Mouse (Mus musculus): ENCODE data around the gene Slc44a3.
"Not testable (repeated sequence)": the region's sequence is repeated elsewhere in the genome, so short reads cannot be mapped to it uniquely, and the experiment has no call there.

The Slc44a3 gene

DNA sequence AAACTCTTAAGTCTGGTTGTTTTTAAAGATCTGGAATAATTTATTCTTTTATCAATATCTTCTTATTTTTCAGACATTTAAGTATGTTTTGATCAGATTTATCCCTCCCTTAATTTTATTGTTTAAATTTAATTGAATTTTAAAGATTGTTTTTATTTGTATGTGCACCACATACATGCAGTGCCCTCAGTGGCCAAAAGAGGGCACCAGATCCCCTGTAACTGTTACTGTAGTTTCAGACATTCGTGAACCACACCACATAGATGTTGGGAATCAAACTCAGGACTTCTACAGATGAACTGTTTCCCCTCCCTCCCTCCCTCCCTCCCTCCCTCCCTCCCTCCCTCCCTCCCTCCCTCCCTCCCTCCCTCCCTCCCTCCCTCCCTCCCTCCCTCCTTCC is 18.2 kb upstream of the Slc44a3 start:
- no peak for DNase-seq

- DNase-seq, result no peak
Measured at GRCm38 (mm10) chr3:121547851-121548624, 15.8 kb upstream of the Slc44a3 start.

DNA sequence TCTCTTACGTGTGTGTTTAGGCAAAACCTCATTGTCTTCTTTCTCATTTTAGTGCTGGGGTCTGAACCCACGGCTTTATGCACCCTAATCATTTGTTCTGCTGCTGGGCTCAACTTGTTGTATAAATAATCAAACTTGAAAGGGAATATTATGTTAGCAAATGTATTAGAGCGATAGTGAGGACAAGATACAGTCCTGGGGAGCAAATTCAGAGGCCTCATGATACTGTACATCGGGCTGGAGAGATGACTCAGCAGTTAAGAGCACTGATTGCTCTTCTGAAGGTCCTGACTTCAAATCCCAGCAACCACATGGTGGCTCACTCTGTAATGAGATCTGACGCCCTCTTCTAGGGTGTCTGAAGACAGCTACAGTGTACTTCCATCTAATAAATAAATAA is 8.4 kb upstream of the Slc44a3 start:
- no peak for DNase-seq

GRCm38 (mm10) chr3:121539871-121540431 is 7.7 kb upstream of the Slc44a3 start:
- DNase-seq, result no peak

- DNase-seq, result not testable (repeated sequence)
Measured at GRCm38 (mm10) chr3:121538847-121539246, 6.6 kb upstream of the Slc44a3 start.

GRCm38 (mm10) chr3:121537996-121538395 is 5.8 kb upstream of the Slc44a3 start:
- no peak for DNase-seq

GRCm38 (mm10) chr3:121536803-121537202 is 4.6 kb upstream of the Slc44a3 start:
- no peak for DNase-seq

GRCm38 (mm10) chr3:121535813-121536504 is 3.8 kb upstream of the Slc44a3 start:
- peak; percentile 24 for DNase-seq

GRCm38 (mm10) chr3:121531370-121532148 is 645 bp downstream of the Slc44a3 start:
- no peak for DNase-seq

- DNase-seq, result no peak
Measured at GRCm38 (mm10) chr3:121530546-121531258, 1.5 kb downstream of the Slc44a3 start.

DNA sequence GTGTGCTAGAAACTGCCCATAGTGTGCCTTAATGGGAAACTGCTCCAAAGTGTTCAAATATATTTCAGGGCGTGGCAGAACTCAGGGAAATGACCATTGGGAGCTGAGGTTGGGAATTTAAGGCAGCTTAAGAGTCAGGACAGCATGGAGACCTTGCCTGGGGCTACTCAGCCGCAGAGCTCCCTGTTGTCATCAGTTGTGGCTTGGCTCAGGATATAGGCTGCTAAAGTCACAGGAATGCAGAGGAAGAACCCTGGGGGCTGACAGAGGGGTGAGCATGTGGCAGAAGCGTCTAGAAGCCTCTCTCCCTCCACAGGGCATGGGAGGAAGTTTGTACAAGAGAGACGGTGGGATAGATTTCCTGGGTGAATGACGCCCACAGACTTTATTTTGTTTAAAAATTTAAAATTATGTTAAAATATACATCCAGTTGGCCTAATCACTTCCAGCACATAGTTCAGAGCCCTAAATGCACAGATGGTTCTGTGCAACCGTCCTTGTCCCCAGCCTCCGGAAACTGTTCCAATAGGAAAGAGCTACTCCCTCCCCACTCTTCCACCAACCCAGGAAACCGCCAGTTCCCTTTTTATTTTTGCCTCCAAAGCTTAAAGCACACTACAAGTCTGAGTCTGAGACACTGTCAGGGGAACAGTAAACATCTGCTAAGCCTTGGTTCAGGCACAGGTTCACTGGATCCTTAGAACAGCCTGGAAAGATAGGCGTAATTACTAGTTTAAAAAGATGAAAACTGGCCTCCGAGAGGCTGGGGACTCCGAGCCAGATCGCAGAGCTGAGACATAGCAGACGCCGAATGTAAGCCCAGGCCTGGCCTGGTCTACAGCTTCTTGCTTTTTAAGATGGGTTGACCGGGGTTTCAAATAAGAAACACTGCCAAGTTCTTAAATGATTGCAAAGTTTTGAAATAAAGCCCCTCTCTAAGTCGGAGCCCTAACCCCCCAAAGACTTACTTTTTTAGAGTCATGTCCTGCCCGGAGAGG is 5.8 kb downstream of the Slc44a3 start:
- DNase-seq, result no peak

GRCm38 (mm10) chr3:121521633-121522125 is 10.5 kb downstream of the Slc44a3 start:
- DNase-seq, result no peak

- DNase-seq, result no peak
Measured at GRCm38 (mm10) chr3:121521123-121521522, 11.1 kb downstream of the Slc44a3 start.

GRCm38 (mm10) chr3:121517030-121517429 is 15.2 kb downstream of the Slc44a3 start:
- no peak for DNase-seq

DNA sequence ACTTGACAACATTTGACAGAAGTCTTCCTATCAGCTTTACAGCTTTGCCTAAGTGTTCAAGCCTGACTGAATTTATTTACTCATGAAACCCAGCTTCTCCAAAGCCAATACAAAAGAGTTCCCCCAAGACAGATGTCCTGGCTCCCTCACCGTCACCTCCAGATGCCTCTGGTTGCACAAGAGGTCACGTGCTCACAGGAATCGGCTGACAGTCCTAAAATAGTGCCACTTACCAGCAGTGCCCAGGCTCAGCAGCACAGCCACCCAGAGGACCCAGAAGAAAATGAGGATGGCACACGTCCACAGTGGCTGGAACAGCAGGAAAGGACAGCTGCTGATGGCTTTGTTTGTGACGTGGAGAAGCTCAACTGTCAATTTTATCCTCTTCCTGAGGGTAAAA is 23.1 kb downstream of the Slc44a3 start:
- no peak for DNase-seq

DNA sequence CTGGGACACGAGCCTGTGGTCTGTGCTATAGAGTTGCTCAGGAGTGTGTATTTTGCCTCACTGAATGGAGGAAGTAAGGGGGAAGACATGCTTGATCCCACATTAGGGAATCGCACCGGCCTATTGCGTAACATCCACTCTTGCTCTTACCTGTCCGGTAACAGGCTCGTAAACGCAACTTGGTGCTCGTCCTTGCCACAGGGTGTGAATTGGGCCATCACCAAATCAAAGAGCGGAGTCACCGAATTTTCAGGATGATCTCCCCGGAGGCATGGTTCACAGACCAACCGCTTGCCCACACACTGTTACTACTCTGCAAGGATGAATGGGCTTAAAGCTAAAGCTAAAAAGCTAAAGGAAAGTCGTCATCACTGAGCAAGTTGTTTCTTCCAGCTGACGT is 24.5 kb downstream of the Slc44a3 start:
- DNase-seq, result no peak

- DNase-seq, result no peak
Measured at GRCm38 (mm10) chr3:121506756-121507155, 25.4 kb downstream of the Slc44a3 start.

DNA sequence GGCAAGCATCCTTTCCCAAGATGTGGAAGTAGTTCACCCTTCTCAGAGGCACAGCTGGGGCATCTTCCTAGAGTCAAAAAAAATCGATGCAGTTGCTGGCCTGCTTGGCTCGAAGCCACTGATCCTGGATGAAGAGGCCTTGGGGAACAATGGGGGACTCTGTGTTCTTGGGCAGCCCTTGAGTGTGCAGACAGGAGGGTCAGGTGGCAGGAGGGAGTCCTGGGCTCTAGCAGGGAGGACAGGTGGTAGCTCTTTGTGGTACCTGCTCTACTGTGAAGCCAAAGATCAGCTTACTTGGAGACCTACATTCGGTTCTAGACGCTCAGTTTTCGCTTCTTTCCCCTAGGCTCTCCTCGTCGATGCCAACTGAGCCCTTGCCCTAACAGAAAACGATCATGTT is 26.0 kb downstream of the Slc44a3 start:
- no peak for DNase-seq

GRCm38 (mm10) chr3:121504927-121505487 is 27.2 kb downstream of the Slc44a3 start:
- no peak for DNase-seq

DNA sequence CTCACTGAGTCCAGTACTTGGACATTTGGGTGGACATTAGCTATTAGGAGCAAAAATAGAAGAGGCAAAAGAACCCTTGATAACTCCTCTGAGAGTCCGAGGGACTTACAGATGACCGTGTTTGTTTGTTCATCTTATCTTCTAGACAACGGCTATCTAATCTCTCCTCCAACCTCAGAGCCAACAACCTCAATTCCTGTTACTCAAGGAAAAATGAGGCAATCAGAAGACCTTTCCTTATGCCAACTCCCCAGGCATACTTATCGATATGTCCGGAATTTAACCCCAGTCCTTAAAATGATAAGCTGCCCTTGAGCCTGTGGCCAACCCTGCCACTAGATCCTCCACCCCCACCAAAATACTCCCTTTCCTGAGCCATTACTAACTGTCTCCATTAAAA is 31.5 kb downstream of the Slc44a3 start:
- DNase-seq, result no peak

- peak; percentile 63 for DNase-seq
Measured at GRCm38 (mm10) chr3:121500225-121500624, 32.0 kb downstream of the Slc44a3 start.
